Mouse (Mus musculus) liver, adult 2 months (tissue): Measurements from ENCODE around the gene Sh2d4b.

ENCODE experiments used
- CTCF ChIP-seq: fragments of 200-500 bp; IDR thresholded peaks from 2 replicates; pipeline ENCODE4 v1.5.1; 2011; ENCODE audit warnings: low read depth, low read length, control low read depth
- POLR2A ChIP-seq: fragments of 200-500 bp; IDR thresholded peaks from 2 replicates; pipeline ENCODE4 v1.6.1; 2011; ENCODE audit warnings: low read length, control low read depth; ENCODE audit not compliant: insufficient read depth; ENCODE audit errors: extremely low read depth

DNA sequence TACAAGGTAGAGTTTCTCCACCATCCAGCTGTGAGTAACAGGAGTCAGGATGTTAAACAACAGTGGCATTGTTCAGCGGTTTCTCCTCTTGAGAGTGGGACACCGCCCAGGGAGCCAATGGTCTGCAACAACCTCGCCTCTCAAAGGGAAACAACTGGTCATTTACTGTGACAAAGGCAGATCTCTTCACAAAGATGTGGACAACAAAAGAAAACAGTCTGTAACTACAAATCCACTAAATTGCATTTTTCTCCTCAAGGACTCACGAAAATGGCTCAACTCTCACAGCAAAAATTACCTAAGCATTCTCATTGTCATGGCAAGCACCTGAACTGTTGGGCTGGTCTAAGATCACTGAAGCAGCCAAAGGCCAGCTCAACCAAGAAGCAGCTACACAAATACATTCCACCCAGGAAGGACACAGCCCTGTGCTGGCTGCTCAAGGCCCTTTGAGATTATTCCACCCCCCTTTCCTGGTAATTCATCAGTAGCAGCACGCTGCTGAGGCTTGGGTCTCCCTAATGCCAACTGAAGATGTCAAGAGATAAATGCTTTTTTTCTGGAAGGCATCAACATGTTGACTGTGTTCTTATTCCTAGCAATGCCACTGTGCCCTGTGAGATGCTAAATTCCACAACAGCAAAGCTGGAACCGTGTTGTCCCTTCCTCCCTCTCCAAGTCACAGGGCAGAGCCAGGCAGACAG lies 28.1 kb downstream of the Sh2d4b start:
- TF ChIP-seq CTCF, result no peak
- no peak for TF ChIP-seq POLR2A
